Mouse (Mus musculus): Measurements from ENCODE around the gene Drd4. TPM values are rescaled to one million over a fixed set of nuclear protein-coding genes. Genes with fewer than 3 reads are reported as not detected.
A peak's percentile ranks its signal among the peaks of the same experiment; 100 is the strongest.

Gene Drd4
- polyA plus RNA-seq, 1 experiment from 2014 or later, result 0.15 TPM

- no peaks in the 10 kb centered on the region for H3K27me3 ChIP-seq (replicated peaks)
- no peak for ATAC-seq (ENCODE audit: insufficient number of reproducible peaks, low FRiP score)
- no peaks in the 10 kb centered on the region for H3K4me1 ChIP-seq (replicated peaks)
- peaks cover 91% of the 10 kb centered on the region for H3K36me3 ChIP-seq
- H3K4me3 ChIP-seq, result no peak overlapping the region
- no peaks in the 10 kb centered on the region for H3K9me3 ChIP-seq (replicated peaks)
- no peak overlapping the region for H3K9ac ChIP-seq
- 84% methylated on average over 2 of the region's 2 CpGs for WGBS
- no peak overlapping the region for H3K27ac ChIP-seq (ENCODE audit: poor library complexity, severe bottlenecking)
- H3K4me2 ChIP-seq, result no peak overlapping the region
Observed at GRCm38 (mm10) chr7:141319446-141319845, 27.6 kb downstream of the Drd4 start.

- ATAC-seq (ENCODE audit: insufficient number of reproducible peaks, low FRiP score), result no peak
- Histone ChIP-seq H3K27ac (ENCODE audit: poor library complexity, severe bottlenecking) (no peak overlapping the region), H3K36me3 (peaks cover 42% of the 10 kb centered on the region), H3K9ac (no peak overlapping the region), H3K9me3 (replicated peaks) (no peaks in the 10 kb centered on the region), H3K27me3 (replicated peaks) (no peaks in the 10 kb centered on the region), H3K4me1 (replicated peaks) (peaks cover 20% of the 10 kb centered on the region), H3K4me2 (no peak overlapping the region), H3K4me3 (no peak overlapping the region)
- WGBS, result 81% methylated on average over 1 of the region's 1 CpGs
Observed at GRCm38 (mm10) chr7:141324686-141325085, 32.9 kb downstream of the Drd4 start.

- peaks cover 25% of the 10 kb centered on the region for H3K36me3 ChIP-seq
- WGBS, result 6% methylated on average over 35 of the region's 35 CpGs
- peak overlapping the region; percentile 84 for H3K9ac ChIP-seq
- H3K4me3 ChIP-seq, result peak overlapping the region; percentile 64
- H3K27ac ChIP-seq (ENCODE audit: poor library complexity, severe bottlenecking), result peak overlapping the region; percentile 99
- H3K4me2 ChIP-seq, result peak overlapping the region; percentile 98
- H3K9me3 ChIP-seq (replicated peaks), result no peaks in the 10 kb centered on the region
- peak; percentile 29 for ATAC-seq (ENCODE audit: insufficient number of reproducible peaks, low FRiP score)
- no peaks in the 10 kb centered on the region for H3K27me3 ChIP-seq (replicated peaks)
- H3K4me1 ChIP-seq (replicated peaks), result peaks cover 20% of the 10 kb centered on the region
Observed at GRCm38 (mm10) chr7:141326546-141327446, 35.0 kb downstream of the Drd4 start.

- under 1% methylated on average over 105 of the region's 105 CpGs for WGBS
- peak; percentile 97 for ATAC-seq (ENCODE audit: insufficient number of reproducible peaks, low FRiP score)
- Histone ChIP-seq H3K9me3 (replicated peaks) (no peaks in the 10 kb centered on the region), H3K36me3 (peaks cover 22% of the 10 kb centered on the region), H3K27ac (ENCODE audit: poor library complexity, severe bottlenecking) (peak within 1 kb of the TSS; percentile 99), H3K4me1 (replicated peaks) (peaks cover 20% of the 10 kb centered on the region), H3K9ac (peak within 1 kb of the TSS; percentile 84), H3K4me3 (peak within 1 kb of the TSS; percentile 64), H3K27me3 (replicated peaks) (no peaks in the 10 kb centered on the region), H3K4me2 (peak within 1 kb of the TSS; percentile 98)
Observed at GRCm38 (mm10) chr7:141327469-141328372, 35.9 kb downstream of the Drd4 start, which contains the start of the genes Deaf1 and Tmem80. TSS of gene Deaf1 (minus strand) at chr7:141327690. TSS of gene Tmem80 (plus strand) at chr7:141327739.

GRCm38 (mm10) chr7:141328373-141328990 lies 36.7 kb downstream of the Drd4 start:
- Histone ChIP-seq H3K27me3 (replicated peaks) (no peaks in the 10 kb centered on the region), H3K4me1 (replicated peaks) (peaks cover 20% of the 10 kb centered on the region), H3K9ac (peak overlapping the region; percentile 84), H3K27ac (ENCODE audit: poor library complexity, severe bottlenecking) (peak overlapping the region; percentile 99), H3K4me2 (peak overlapping the region; percentile 98), H3K4me3 (peak overlapping the region; percentile 64), H3K9me3 (replicated peaks) (no peaks in the 10 kb centered on the region), H3K36me3 (peaks cover 22% of the 10 kb centered on the region)
- ATAC-seq (ENCODE audit: insufficient number of reproducible peaks, low FRiP score), result peak; percentile 10; the same call in 1 of the 2 replicates
- 18% methylated on average over 24 of the region's 24 CpGs for WGBS

- ATAC-seq (ENCODE audit: insufficient number of reproducible peaks, low FRiP score), result no peak
Observed at GRCm38 (mm10) chr7:141330706-141331105, 38.9 kb downstream of the Drd4 start.

GRCm38 (mm10) chr7:141331990-141332389 lies 40.2 kb downstream of the Drd4 start:
- peaks cover 37% of the 10 kb centered on the region for H3K36me3 ChIP-seq
- H3K4me1 ChIP-seq (replicated peaks), result peaks cover 5% of the 10 kb centered on the region
- WGBS, result 77% methylated on average over 6 of the region's 6 CpGs
- H3K4me2 ChIP-seq, result no peak overlapping the region
- no peaks in the 10 kb centered on the region for H3K9me3 ChIP-seq (replicated peaks)
- no peak for ATAC-seq (ENCODE audit: insufficient number of reproducible peaks, low FRiP score)
- H3K9ac ChIP-seq, result no peak overlapping the region
- no peak overlapping the region for H3K27ac ChIP-seq (ENCODE audit: poor library complexity, severe bottlenecking)
- H3K4me3 ChIP-seq, result no peak overlapping the region
- no peaks in the 10 kb centered on the region for H3K27me3 ChIP-seq (replicated peaks)

More at GRCm38 (mm10) chr7:141330706-141331105, 38.9 kb downstream of the Drd4 start:
- no peak overlapping the region for H3K27ac ChIP-seq (ENCODE audit: poor library complexity, severe bottlenecking)
- no peak overlapping the region for H3K9ac ChIP-seq
- no peak overlapping the region for H3K4me3 ChIP-seq
- peaks cover 28% of the 10 kb centered on the region for H3K36me3 ChIP-seq
- H3K9me3 ChIP-seq (replicated peaks), result no peaks in the 10 kb centered on the region
- no peak overlapping the region for H3K4me2 ChIP-seq
- H3K4me1 ChIP-seq (replicated peaks), result peaks cover 18% of the 10 kb centered on the region
- H3K27me3 ChIP-seq (replicated peaks), result no peaks in the 10 kb centered on the region

GRCm38 (mm10) chr7:141335044-141335579 lies 43.3 kb downstream of the Drd4 start:
- Histone ChIP-seq H3K27me3 (replicated peaks) (peaks cover 18% of the 10 kb centered on the region; the same call in 1 of the 2 replicates), H3K27ac (ENCODE audit: poor library complexity, severe bottlenecking) (no peak overlapping the region), H3K4me2 (no peak overlapping the region), H3K4me3 (no peak overlapping the region), H3K4me1 (replicated peaks) (peaks cover 8% of the 10 kb centered on the region), H3K36me3 (peaks cover 37% of the 10 kb centered on the region), H3K9ac (no peak overlapping the region), H3K9me3 (replicated peaks) (no peaks in the 10 kb centered on the region)
- ATAC-seq (ENCODE audit: insufficient number of reproducible peaks, low FRiP score), result no peak
- 77% methylated on average over 2 of the region's 2 CpGs for WGBS

- Histone ChIP-seq H3K9ac (no peak overlapping the region), H3K27ac (ENCODE audit: poor library complexity, severe bottlenecking) (no peak overlapping the region), H3K27me3 (replicated peaks) (peaks cover 21% of the 10 kb centered on the region; the same call in 1 of the 2 replicates), H3K36me3 (peaks cover 37% of the 10 kb centered on the region), H3K9me3 (replicated peaks) (no peaks in the 10 kb centered on the region), H3K4me2 (no peak overlapping the region), H3K4me1 (replicated peaks) (peaks cover 8% of the 10 kb centered on the region), H3K4me3 (no peak overlapping the region)
- WGBS, result 83% methylated on average over 4 of the region's 4 CpGs
- no peak for ATAC-seq (ENCODE audit: insufficient number of reproducible peaks, low FRiP score)
Observed at GRCm38 (mm10) chr7:141335682-141336081, 43.9 kb downstream of the Drd4 start.

- no peak for ATAC-seq (ENCODE audit: insufficient number of reproducible peaks, low FRiP score)
- Histone ChIP-seq H3K4me2 (no peak overlapping the region), H3K9me3 (replicated peaks) (no peaks in the 10 kb centered on the region), H3K36me3 (peaks cover 37% of the 10 kb centered on the region), H3K9ac (no peak overlapping the region), H3K4me3 (no peak overlapping the region), H3K27me3 (replicated peaks) (peaks cover 27% of the 10 kb centered on the region), H3K4me1 (replicated peaks) (peaks cover 8% of the 10 kb centered on the region), H3K27ac (ENCODE audit: poor library complexity, severe bottlenecking) (no peak overlapping the region)
- WGBS, result 76% methylated on average over 3 of the region's 3 CpGs
Observed at GRCm38 (mm10) chr7:141336296-141336695, 44.5 kb downstream of the Drd4 start.
